Mouse (Mus musculus): Measurements from ENCODE around the gene Wdfy1. TPM values are rescaled to one million over a fixed set of nuclear protein-coding genes. Genes with fewer than 3 reads are reported as not detected.
A peak's percentile ranks its signal among the peaks of the same experiment; 100 is the strongest.

Gene Wdfy1
- polyA plus RNA-seq, 1 experiment = 71.0 TPM

- TF ChIP-seq CTCF (IDR thresholded peaks at IDR 0.05; ENCODE audit: borderline replicate concordance, extremely low read depth, insufficient read depth, insufficient read length) = no peak
- TF ChIP-seq POLR2A (IDR thresholded peaks at IDR 0.05; ENCODE audit: borderline replicate concordance, extremely low read depth, insufficient read depth, insufficient read length, poor library complexity, severe bottlenecking) = no peak
- peak; percentile 21 for DNase-seq (ENCODE audit: low read depth)
Measured at GRCm38 (mm10) chr1:79760656-79761055, 15.3 kb downstream of the Wdfy1 start.

- no peak for DNase-seq (ENCODE audit: low read depth)
- no peak for TF ChIP-seq CTCF (IDR thresholded peaks at IDR 0.05; ENCODE audit: borderline replicate concordance, extremely low read depth, insufficient read depth, insufficient read length)
- TF ChIP-seq POLR2A (IDR thresholded peaks at IDR 0.05; ENCODE audit: borderline replicate concordance, extremely low read depth, insufficient read depth, insufficient read length, poor library complexity, severe bottlenecking) = no peak
Measured at GRCm38 (mm10) chr1:79759436-79759972, 16.4 kb downstream of the Wdfy1 start.

GRCm38 (mm10) chr1:79759006-79759405 lies 16.9 kb downstream of the Wdfy1 start:
- no peak for TF ChIP-seq CTCF (IDR thresholded peaks at IDR 0.05; ENCODE audit: borderline replicate concordance, extremely low read depth, insufficient read depth, insufficient read length)
- TF ChIP-seq POLR2A (IDR thresholded peaks at IDR 0.05; ENCODE audit: borderline replicate concordance, extremely low read depth, insufficient read depth, insufficient read length, poor library complexity, severe bottlenecking) = no peak
- no peak for DNase-seq (ENCODE audit: low read depth)

- TF ChIP-seq CTCF (IDR thresholded peaks at IDR 0.05; ENCODE audit: borderline replicate concordance, extremely low read depth, insufficient read depth, insufficient read length) (no peak), POLR2A (IDR thresholded peaks at IDR 0.05; ENCODE audit: borderline replicate concordance, extremely low read depth, insufficient read depth, insufficient read length, poor library complexity, severe bottlenecking) (no peak)
- DNase-seq (ENCODE audit: low read depth) = no peak
Measured at GRCm38 (mm10) chr1:79757597-79757996, 18.3 kb downstream of the Wdfy1 start.

GRCm38 (mm10) chr1:79757161-79757560 lies 18.8 kb downstream of the Wdfy1 start:
- TF ChIP-seq CTCF (IDR thresholded peaks at IDR 0.05; ENCODE audit: borderline replicate concordance, extremely low read depth, insufficient read depth, insufficient read length) (no peak), POLR2A (IDR thresholded peaks at IDR 0.05; ENCODE audit: borderline replicate concordance, extremely low read depth, insufficient read depth, insufficient read length, poor library complexity, severe bottlenecking) (no peak)
- no peak for DNase-seq (ENCODE audit: low read depth)

DNA sequence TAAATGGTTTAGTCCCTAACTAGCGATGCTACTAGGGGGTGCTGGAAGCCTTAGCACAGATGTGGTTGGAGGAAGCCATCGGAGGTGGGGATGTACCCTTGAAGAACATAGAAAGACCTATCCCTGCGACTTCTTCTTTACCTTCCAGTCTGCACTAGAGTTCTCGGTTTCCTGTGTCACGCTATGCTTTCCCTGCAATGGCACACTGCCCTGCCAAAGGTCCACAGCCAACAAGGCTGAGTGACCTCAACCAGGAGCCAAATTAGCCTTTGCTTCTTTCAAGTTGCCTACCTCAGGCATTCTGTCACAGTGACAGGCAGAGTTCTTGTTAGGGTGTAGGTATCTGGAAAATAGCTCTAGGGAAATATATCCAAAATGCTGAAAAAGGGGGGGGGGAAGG lies 19.5 kb downstream of the Wdfy1 start:
- no peak for DNase-seq (ENCODE audit: low read depth)
- TF ChIP-seq CTCF (IDR thresholded peaks at IDR 0.05; ENCODE audit: borderline replicate concordance, extremely low read depth, insufficient read depth, insufficient read length) (no peak), POLR2A (IDR thresholded peaks at IDR 0.05; ENCODE audit: borderline replicate concordance, extremely low read depth, insufficient read depth, insufficient read length, poor library complexity, severe bottlenecking) (no peak)

DNA sequence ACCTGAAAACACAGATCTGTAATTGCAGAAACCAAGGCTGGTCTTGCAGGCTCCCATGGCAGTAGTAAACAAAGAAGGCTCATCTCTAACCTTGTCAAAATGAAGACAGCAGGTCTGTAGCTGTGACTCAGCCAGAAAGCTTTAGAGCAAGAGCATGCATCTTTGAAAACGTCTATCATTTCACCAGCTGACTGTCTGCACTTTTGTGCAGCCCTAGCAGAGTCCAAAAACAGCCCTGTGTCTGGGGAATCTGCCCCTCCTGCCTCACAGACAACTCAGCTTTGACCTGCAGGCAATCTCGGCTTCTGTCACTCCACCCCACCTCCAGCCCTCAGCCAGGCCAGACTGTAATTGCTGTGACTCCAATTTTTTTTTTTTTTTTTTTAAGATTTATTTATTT lies 20.6 kb downstream of the Wdfy1 start:
- no peak for TF ChIP-seq CTCF (IDR thresholded peaks at IDR 0.05; ENCODE audit: borderline replicate concordance, extremely low read depth, insufficient read depth, insufficient read length)
- no peak for DNase-seq (ENCODE audit: low read depth)

- TF ChIP-seq CTCF (IDR thresholded peaks at IDR 0.05; ENCODE audit: borderline replicate concordance, extremely low read depth, insufficient read depth, insufficient read length) (no peak), POLR2A (IDR thresholded peaks at IDR 0.05; ENCODE audit: borderline replicate concordance, extremely low read depth, insufficient read depth, insufficient read length, poor library complexity, severe bottlenecking) (no peak)
- DNase-seq (ENCODE audit: low read depth) = no peak
Measured at GRCm38 (mm10) chr1:79754936-79755335, 21.0 kb downstream of the Wdfy1 start.

DNA sequence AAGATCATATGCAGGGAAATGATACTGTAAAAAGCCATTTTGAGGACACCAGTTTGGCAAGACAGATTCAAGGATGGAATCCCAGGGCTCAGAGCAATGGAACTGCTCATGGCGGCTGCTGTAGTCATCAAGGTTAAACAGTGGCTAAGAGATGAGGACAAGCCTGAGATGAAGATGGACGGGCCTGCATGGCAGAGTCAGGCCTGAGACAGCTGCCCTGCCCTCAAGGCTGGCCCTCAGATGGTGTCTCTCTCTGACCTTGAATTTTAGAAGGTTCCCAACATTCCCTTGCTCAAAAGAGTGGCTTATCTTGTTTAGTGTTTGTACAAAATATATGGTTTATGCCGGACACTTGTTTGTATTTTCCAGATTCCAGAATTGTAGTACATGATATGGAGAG lies 22.5 kb downstream of the Wdfy1 start:
- TF ChIP-seq POLR2A (IDR thresholded peaks at IDR 0.05; ENCODE audit: borderline replicate concordance, extremely low read depth, insufficient read depth, insufficient read length, poor library complexity, severe bottlenecking) = no peak
- no peak for TF ChIP-seq CTCF (IDR thresholded peaks at IDR 0.05; ENCODE audit: borderline replicate concordance, extremely low read depth, insufficient read depth, insufficient read length)
- no peak for DNase-seq (ENCODE audit: low read depth)

DNA sequence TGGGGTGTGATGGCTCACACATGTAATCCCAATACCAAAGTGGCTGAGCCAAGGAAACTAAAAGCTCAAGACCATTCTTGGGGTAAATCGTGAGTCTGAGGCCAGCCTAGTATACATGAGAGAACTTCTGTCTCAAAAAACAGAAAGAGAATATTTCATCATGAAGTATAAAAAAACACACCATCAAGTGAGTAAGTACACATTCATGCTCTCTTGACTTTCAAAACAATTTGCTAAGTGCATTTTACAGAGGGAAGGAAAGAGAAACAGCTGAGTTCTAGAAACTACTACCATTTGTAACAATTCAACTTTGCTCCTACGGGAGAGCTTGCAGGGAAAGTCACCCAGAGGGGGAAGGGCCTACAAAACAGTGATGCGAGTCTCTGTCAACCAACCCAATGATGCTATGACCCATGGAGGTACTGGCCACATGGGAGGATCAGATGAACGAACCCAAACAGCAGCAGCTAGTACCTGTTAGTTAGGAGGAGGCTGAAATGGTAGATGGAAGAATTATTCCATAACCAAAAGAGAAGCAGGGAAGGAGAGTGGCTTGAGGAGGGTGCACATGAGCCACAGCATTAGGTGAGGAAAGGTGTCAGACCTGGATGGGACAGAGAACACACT lies 23.1 kb downstream of the Wdfy1 start:
- no peak for TF ChIP-seq POLR2A (IDR thresholded peaks at IDR 0.05; ENCODE audit: borderline replicate concordance, extremely low read depth, insufficient read depth, insufficient read length, poor library complexity, severe bottlenecking)
- no peak for TF ChIP-seq CTCF (IDR thresholded peaks at IDR 0.05; ENCODE audit: borderline replicate concordance, extremely low read depth, insufficient read depth, insufficient read length)
- no peak for DNase-seq (ENCODE audit: low read depth)

DNA sequence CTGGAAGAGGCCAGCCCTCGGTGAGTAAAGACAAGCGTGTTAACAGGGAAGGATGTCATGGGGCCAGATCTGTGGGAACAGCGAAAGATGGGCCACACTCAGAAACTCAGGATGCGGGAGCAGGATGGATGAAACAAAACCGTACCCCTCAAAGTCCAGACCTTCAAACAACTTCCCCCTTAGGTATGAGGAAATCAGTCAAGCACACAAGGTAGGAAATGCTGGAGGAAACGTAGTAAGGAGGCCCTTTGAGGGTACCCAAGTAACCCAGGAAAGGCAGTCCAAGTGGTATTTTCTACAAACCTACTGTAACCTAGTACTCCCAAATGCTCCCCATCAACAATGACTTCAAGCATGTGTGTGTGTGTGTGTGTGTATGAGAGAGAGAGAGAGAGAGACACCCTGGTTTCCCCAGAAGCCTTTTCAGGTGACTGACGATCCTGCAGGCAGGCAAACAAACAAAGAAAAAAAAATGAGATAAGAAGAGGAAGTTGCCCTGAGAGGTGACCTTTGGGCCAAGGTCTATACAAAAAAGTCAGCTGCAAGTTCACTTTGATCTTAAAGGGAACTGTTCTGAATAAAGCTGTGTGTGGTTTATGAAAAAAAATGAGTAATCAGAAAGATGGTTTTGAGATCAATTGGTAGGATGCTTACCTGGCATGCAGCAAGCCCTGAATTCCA lies 23.8 kb downstream of the Wdfy1 start:
- no peak for TF ChIP-seq POLR2A (IDR thresholded peaks at IDR 0.05; ENCODE audit: borderline replicate concordance, extremely low read depth, insufficient read depth, insufficient read length, poor library complexity, severe bottlenecking)
- no peak for TF ChIP-seq CTCF (IDR thresholded peaks at IDR 0.05; ENCODE audit: borderline replicate concordance, extremely low read depth, insufficient read depth, insufficient read length)
- no peak for DNase-seq (ENCODE audit: low read depth)

GRCm38 (mm10) chr1:79751186-79751585 lies 24.8 kb downstream of the Wdfy1 start:
- TF ChIP-seq POLR2A (IDR thresholded peaks at IDR 0.05; ENCODE audit: borderline replicate concordance, extremely low read depth, insufficient read depth, insufficient read length, poor library complexity, severe bottlenecking) = no peak
- no peak for TF ChIP-seq CTCF (IDR thresholded peaks at IDR 0.05; ENCODE audit: borderline replicate concordance, extremely low read depth, insufficient read depth, insufficient read length)
- DNase-seq (ENCODE audit: low read depth) = no peak

Measured in brain, embryonic 14.5 days (tissue).